Mouse (Mus musculus) intestine, embryonic 14.5 days (tissue): ENCODE results near the gene Klf11. TPM values are rescaled to one million over a fixed set of nuclear protein-coding genes. Genes with fewer than 3 reads are reported as not detected.

Experiments used
- ATAC-seq: fragments of 200-750 bp; cut with Nextera tagmentation; replicated peaks from 2 replicates; pipeline ENCODE4 v1.8.0; 2017; ENCODE audit warnings: low read depth, moderate number of reproducible peaks, moderate TSS enrichment, moderate library complexity; ENCODE audit not compliant: low FRiP score, low TSS enrichment
- DNase-seq: peaks from one replicate; pipeline ENCODE4 v3.0.0-alpha.2; 2018; ENCODE audit warnings: low spot score
- H3K27ac ChIP-seq: fragments of 300-500 bp; sonication (generic); 2 replicates; pipeline ENCODE4 v1.5.1; 2014; ENCODE audit warnings: low read depth, mild to moderate bottlenecking, control low read depth
- H3K27me3 ChIP-seq: fragments of 300-500 bp; sonication (generic); replicated peaks from 2 replicates; pipeline ENCODE4 v1.6.1; 2014; ENCODE audit warnings: low read length, control low read depth; ENCODE audit not compliant: control insufficient read depth, insufficient read depth
- H3K36me3 ChIP-seq: fragments of 300-500 bp; sonication (generic); 2 replicates; pipeline ENCODE4 v1.6.1; 2014; ENCODE audit warnings: low read length, control low read depth; ENCODE audit not compliant: control insufficient read depth, insufficient read depth
- H3K4me1 ChIP-seq: fragments of 300-500 bp; sonication (generic); replicated peaks from 2 replicates; pipeline ENCODE4 v1.6.1; 2014; ENCODE audit warnings: low read length, control low read depth, mixed read lengths; ENCODE audit not compliant: control insufficient read depth, insufficient read depth
- H3K4me2 ChIP-seq: fragments of 300-500 bp; sonication (generic); 2 replicates; pipeline ENCODE4 v1.6.1; 2014; ENCODE audit warnings: low read length
- H3K4me3 ChIP-seq: fragments of 300-500 bp; sonication (generic); 2 replicates; pipeline ENCODE4 v1.5.1; 2014; ENCODE audit warnings: low read depth, low read length, control low read depth, mixed read lengths
- H3K9ac ChIP-seq: fragments of 300-500 bp; sonication (generic); 2 replicates; pipeline ENCODE4 v1.6.1; 2014; ENCODE audit warnings: mild to moderate bottlenecking, low read length
- H3K9me3 ChIP-seq: fragments of 300-500 bp; sonication (generic); 2 replicates; pipeline ENCODE4 v1.6.1; 2016; ENCODE audit warnings: low read length, control low read depth; ENCODE audit not compliant: control insufficient read depth
- WGBS: fragments of 180-500 bp; shearing (Covaris S2); extraction: QIAGEN DNeasy Blood & Tissue Kit; methylation state at CpG from one replicate; pipeline ENCODE4 v1.1.7; 2014; 5-methylcytosine and 5-hydroxymethylcytosine counted together
- polyA plus RNA-seq: library from polyadenylated mRNA; unstranded; fragments of >200 nt; fragmentation: Nextera tagmentation; extraction: Ambion mirVana; gene quantifications from 2 replicates; pipeline ENCODE4 v1.2.1, GENCODE M21; 2014

The Klf11 gene
- 12.5 and 15.2 TPM in 2 replicates for polyA plus RNA-seq

- Histone ChIP-seq H3K9me3 (no peaks in the 10 kb centered on the region), H3K27ac (peak within 1 kb of the TSS; percentile 98), H3K4me2 (peak within 1 kb of the TSS; percentile 61), H3K4me1 (peaks cover 19% of the 10 kb centered on the region), H3K9ac (peak within 1 kb of the TSS; percentile 98), H3K36me3 (peaks cover 28% of the 10 kb centered on the region), H3K27me3 (no peaks in the 10 kb centered on the region), H3K4me3 (peak within 1 kb of the TSS; percentile 97)
- under 1% methylated on average over 56 of the region's 68 CpGs for WGBS
- peak; percentile 94 for ATAC-seq
- peak; percentile 98 for DNase-seq
Observed at GRCm38 (mm10) chr12:24651063-24651557, at the start of gene Klf11. Klf11 (plus strand) TSS chr12:24651274.

DNA sequence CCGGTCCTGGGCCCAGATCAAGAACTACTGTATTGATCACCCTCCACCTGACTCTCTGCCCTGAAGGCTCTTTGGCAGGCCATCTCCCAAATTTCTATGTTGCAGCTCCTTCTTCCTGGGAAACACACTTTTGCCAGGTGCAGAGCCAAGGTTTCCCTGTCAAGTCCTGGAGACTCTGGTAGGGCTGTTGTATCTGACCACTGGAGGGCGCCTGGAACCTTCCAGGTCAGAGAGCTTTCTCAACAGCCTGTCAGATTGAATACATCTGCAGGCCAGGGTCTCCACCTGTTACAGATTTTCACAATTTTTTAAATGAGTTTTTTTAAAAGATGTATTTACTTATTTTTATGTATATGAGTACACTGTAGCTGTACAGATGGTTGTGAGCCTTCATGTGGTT lies 47.8 kb upstream of the Klf11 start:
- Histone ChIP-seq H3K4me2 (no peak overlapping the region), H3K4me3 (no peak overlapping the region), H3K9ac (no peak overlapping the region), H3K4me1 (no peaks in the 10 kb centered on the region), H3K27me3 (no peaks in the 10 kb centered on the region), H3K36me3 (no peaks in the 10 kb centered on the region), H3K27ac (no peak overlapping the region), H3K9me3 (no peaks in the 10 kb centered on the region)
- 33% methylated on average over 2 of the region's 2 CpGs for WGBS
- ATAC-seq (peak; percentile 56; the same call in 1 of the 2 replicates), DNase-seq (peak; percentile 80)

GRCm38 (mm10) chr12:24606166-24606565 lies 44.9 kb upstream of the Klf11 start:
- WGBS: 78% methylated on average over 10 of the region's 10 CpGs
- Histone ChIP-seq H3K4me2 (no peak overlapping the region), H3K36me3 (no peaks in the 10 kb centered on the region), H3K4me1 (no peaks in the 10 kb centered on the region), H3K4me3 (no peak overlapping the region), H3K9me3 (no peaks in the 10 kb centered on the region), H3K27ac (no peak overlapping the region), H3K9ac (no peak overlapping the region), H3K27me3 (no peaks in the 10 kb centered on the region)
- DNase-seq: no peak
- no peak for ATAC-seq

- Histone ChIP-seq H3K9me3 (no peaks in the 10 kb centered on the region), H3K4me1 (no peaks in the 10 kb centered on the region), H3K4me3 (no peak overlapping the region), H3K27me3 (no peaks in the 10 kb centered on the region), H3K36me3 (no peaks in the 10 kb centered on the region), H3K9ac (no peak overlapping the region), H3K27ac (no peak overlapping the region), H3K4me2 (no peak overlapping the region)
- WGBS: 62% methylated on average over 6 of the region's 6 CpGs
- DNase-seq: no peak
- ATAC-seq: no peak
Observed at GRCm38 (mm10) chr12:24612591-24612990, 38.5 kb upstream of the Klf11 start.

- Histone ChIP-seq H3K27me3 (no peaks in the 10 kb centered on the region), H3K27ac (no peak overlapping the region), H3K4me3 (no peak overlapping the region), H3K4me1 (no peaks in the 10 kb centered on the region), H3K36me3 (no peaks in the 10 kb centered on the region), H3K9ac (no peak overlapping the region), H3K9me3 (no peaks in the 10 kb centered on the region), H3K4me2 (no peak overlapping the region)
- 76% methylated on average over 17 of the region's 17 CpGs for WGBS
- DNase-seq: no peak
- ATAC-seq: peak; percentile 53; the same call in 1 of the 2 replicates
Observed at GRCm38 (mm10) chr12:24614452-24615075, 36.5 kb upstream of the Klf11 start.

- DNase-seq: no peak
- no peaks in the 10 kb centered on the region for H3K9me3 ChIP-seq
- H3K27me3 ChIP-seq: no peaks in the 10 kb centered on the region
- no peaks in the 10 kb centered on the region for H3K4me1 ChIP-seq
- WGBS: 63% methylated on average over 3 of the region's 3 CpGs
- H3K4me3 ChIP-seq: no peak overlapping the region
- no peaks in the 10 kb centered on the region for H3K36me3 ChIP-seq
- no peak overlapping the region for H3K4me2 ChIP-seq
- no peak overlapping the region for H3K27ac ChIP-seq
- no peak for ATAC-seq
- H3K9ac ChIP-seq: no peak overlapping the region
Observed at GRCm38 (mm10) chr12:24615140-24615539, 35.9 kb upstream of the Klf11 start.

DNA sequence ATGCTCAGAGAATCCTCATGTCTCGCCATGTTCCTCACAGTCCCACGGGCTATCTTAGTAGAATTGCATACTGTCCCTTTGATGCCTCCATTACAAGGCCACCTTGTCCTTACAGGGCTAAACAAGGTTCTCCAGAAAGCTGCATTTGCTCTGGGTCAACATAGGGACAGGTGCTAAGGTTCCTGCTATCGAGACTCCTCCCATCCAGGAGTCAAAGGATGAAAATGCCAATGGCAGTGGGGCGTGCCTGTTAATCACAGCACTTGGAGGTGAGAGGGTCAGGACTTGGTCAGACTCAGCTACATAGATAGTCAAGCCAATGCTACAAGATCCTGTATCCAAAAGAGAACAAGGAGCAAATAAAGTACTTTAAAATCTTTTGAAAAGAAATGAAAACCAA lies 31.6 kb upstream of the Klf11 start:
- Histone ChIP-seq H3K9ac (no peak overlapping the region), H3K4me3 (no peak overlapping the region), H3K36me3 (no peaks in the 10 kb centered on the region), H3K4me2 (no peak overlapping the region), H3K9me3 (no peaks in the 10 kb centered on the region), H3K4me1 (no peaks in the 10 kb centered on the region), H3K27ac (no peak overlapping the region), H3K27me3 (no peaks in the 10 kb centered on the region)
- DNase-seq (no peak), ATAC-seq (no peak)
- 67% methylated on average over 4 of the region's 4 CpGs for WGBS

GRCm38 (mm10) chr12:24623486-24624251 lies 27.4 kb upstream of the Klf11 start:
- WGBS: 72% methylated on average over 12 of the region's 12 CpGs
- H3K9me3 ChIP-seq: no peaks in the 10 kb centered on the region
- no peaks in the 10 kb centered on the region for H3K36me3 ChIP-seq
- H3K27me3 ChIP-seq: no peaks in the 10 kb centered on the region
- no peak for ATAC-seq
- no peak overlapping the region for H3K4me2 ChIP-seq
- no peak for DNase-seq
- no peaks in the 10 kb centered on the region for H3K4me1 ChIP-seq
- no peak overlapping the region for H3K4me3 ChIP-seq
- H3K27ac ChIP-seq: no peak overlapping the region
- no peak overlapping the region for H3K9ac ChIP-seq
